Mouse (Mus musculus): Measurements from ENCODE around the gene Lin37.

DNA sequence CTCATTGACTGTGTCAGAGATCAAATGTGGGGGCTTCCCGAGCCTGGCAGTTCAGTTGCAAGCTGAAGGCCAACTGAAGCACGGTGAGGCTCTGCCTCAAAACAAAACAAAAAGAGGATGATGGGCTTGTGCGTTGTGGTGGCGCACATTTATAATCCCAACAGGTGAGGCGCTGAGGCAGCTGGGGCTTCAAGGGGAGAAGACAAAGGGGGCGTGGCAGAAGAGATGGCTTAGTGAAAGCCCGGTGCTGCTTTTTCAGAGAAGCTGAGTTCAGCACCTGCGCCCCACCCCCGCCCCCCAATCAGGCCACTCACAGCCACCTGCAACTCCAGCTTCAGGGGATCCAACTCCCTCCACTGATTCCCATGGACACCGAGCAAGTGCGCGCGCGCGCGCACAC lies 48.8 kb upstream of the Lin37 start:
- TF ChIP-seq CTCF (IDR thresholded peaks at IDR 0.05; ENCODE audit: low read depth, low read length), result no peak
- TF ChIP-seq TAL1 (conservative IDR thresholded peaks at IDR 0.05; ENCODE audit: low read depth, low read length), result no peak

Measured in G1E (cell line).